Mouse (Mus musculus) CD4-positive helper T cell, adult 2 months (primary cell): ENCODE data around the gene Ghdc.
"Not testable (repeated sequence)": the region's sequence is repeated elsewhere in the genome, so short reads cannot be mapped to it uniquely, and the experiment has no call there.

Source experiments
- DNase-seq: peaks from one replicate; pipeline ENCODE4 v3.0.0-alpha.2; 2012; ENCODE audit warnings: low read depth, missing footprints, low spot score

Ghdc gene

GRCm38 (mm10) chr11:100770646-100771408, at the start of gene Ghdc:
TSS of gene Ghdc (minus strand) at chr11:100770957.
- peak; percentile 85 for DNase-seq

GRCm38 (mm10) chr11:100820047-100820446, 49.3 kb upstream of the Ghdc start:
- no peak for DNase-seq

- DNase-seq = peak; percentile 62
Observed at GRCm38 (mm10) chr11:100819626-100820025, 48.9 kb upstream of the Ghdc start.

- DNase-seq = peak; percentile 43
Observed at GRCm38 (mm10) chr11:100819048-100819447, 48.3 kb upstream of the Ghdc start.

- peak; percentile 61 for DNase-seq
Observed at GRCm38 (mm10) chr11:100818359-100819012, 47.7 kb upstream of the Ghdc start.

- no peak for DNase-seq
Observed at GRCm38 (mm10) chr11:100817311-100817710, 46.6 kb upstream of the Ghdc start.

- DNase-seq = no peak
Observed at GRCm38 (mm10) chr11:100816801-100817200, 46.0 kb upstream of the Ghdc start.

GRCm38 (mm10) chr11:100816342-100816741, 45.6 kb upstream of the Ghdc start:
- no peak for DNase-seq

GRCm38 (mm10) chr11:100814498-100814897, 43.7 kb upstream of the Ghdc start:
- DNase-seq = peak; percentile 89

GRCm38 (mm10) chr11:100811132-100811531, 40.4 kb upstream of the Ghdc start:
- DNase-seq = no peak

GRCm38 (mm10) chr11:100810516-100810915, 39.8 kb upstream of the Ghdc start:
- DNase-seq = no peak

- DNase-seq = no peak
Observed at GRCm38 (mm10) chr11:100806380-100807305, 35.9 kb upstream of the Ghdc start.

GRCm38 (mm10) chr11:100805535-100805934, 34.8 kb upstream of the Ghdc start:
- no peak for DNase-seq

GRCm38 (mm10) chr11:100804409-100804808, 33.7 kb upstream of the Ghdc start:
- DNase-seq = peak; percentile 76

GRCm38 (mm10) chr11:100799426-100799825, 28.7 kb upstream of the Ghdc start:
- DNase-seq = no peak

- no peak for DNase-seq
Observed at GRCm38 (mm10) chr11:100796585-100796984, 25.8 kb upstream of the Ghdc start.

GRCm38 (mm10) chr11:100795386-100795785, 24.6 kb upstream of the Ghdc start:
- no peak for DNase-seq

GRCm38 (mm10) chr11:100791457-100792049, 20.8 kb upstream of the Ghdc start:
- no peak for DNase-seq

GRCm38 (mm10) chr11:100790644-100791043, 19.9 kb upstream of the Ghdc start:
- not testable (repeated sequence) for DNase-seq

GRCm38 (mm10) chr11:100789702-100790101, 18.9 kb upstream of the Ghdc start:
- no peak for DNase-seq

GRCm38 (mm10) chr11:100785774-100786173, 15.0 kb upstream of the Ghdc start:
- no peak for DNase-seq

GRCm38 (mm10) chr11:100784286-100784685, 13.5 kb upstream of the Ghdc start:
- no peak for DNase-seq
